Mouse (Mus musculus): ENCODE data around the gene Usp36. TPM values are rescaled to one million over a fixed set of nuclear protein-coding genes. Genes with fewer than 3 reads are reported as not detected.
A peak's percentile ranks its signal among the peaks of the same experiment; 100 is the strongest.

Gene Usp36
- polyA plus RNA-seq, 1 experiment from 2014 or later: 13.6 TPM

DNA sequence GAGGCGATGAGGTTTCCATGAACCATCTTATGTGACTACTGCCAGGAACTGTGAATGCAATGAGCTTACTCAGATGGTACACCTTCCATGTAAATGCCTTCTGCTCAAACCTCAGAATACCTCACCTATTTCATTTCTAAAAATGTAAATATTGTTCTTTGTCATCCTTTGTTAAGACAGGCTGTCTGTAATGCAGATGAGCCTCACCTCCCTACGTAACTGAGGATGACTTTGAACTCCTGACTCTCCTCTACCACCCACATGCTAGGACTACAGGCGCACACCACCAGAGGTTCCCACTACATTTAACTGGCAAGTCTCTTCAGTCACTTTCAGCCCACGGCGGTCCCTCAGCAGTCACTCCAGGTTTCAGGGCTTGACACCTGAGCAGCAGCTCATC, 67.1 kb downstream of the Usp36 start:
- Histone ChIP-seq H3K4me1 (replicated peaks; ENCODE audit: control insufficient read depth, insufficient read depth, low read length) (no peaks in the 10 kb centered on the region), H3K4me3 (replicated peaks; ENCODE audit: low read length) (no peak overlapping the region), H3K9me3 (ENCODE audit: control insufficient read depth, low read length) (no peaks in the 10 kb centered on the region), H3K27me3 (ENCODE audit: control insufficient read depth, insufficient read depth, low read length) (no peaks in the 10 kb centered on the region), H3K27ac (no peak overlapping the region), H3K36me3 (replicated peaks; ENCODE audit: control insufficient read depth, insufficient read depth) (no peaks in the 10 kb centered on the region), H3K9ac (no peak overlapping the region), H3K4me2 (replicated peaks) (no peak overlapping the region)
- 84% methylated on average over 5 of the region's 5 CpGs for WGBS
- DNase-seq (ENCODE audit: low spot score) (no peak), ATAC-seq (ENCODE audit: low FRiP score) (no peak)

- WGBS: 59% methylated on average over 6 of the region's 6 CpGs
These were observed 67.6 kb downstream of the Usp36 start for GRCm38 (mm10) chr11:118222351-118222885.

GRCm38 (mm10) chr11:118220561-118221262, 69.3 kb downstream of the Usp36 start:
- DNase-seq (ENCODE audit: low spot score) (peak; percentile 87), ATAC-seq (ENCODE audit: low FRiP score) (no peak)
- Histone ChIP-seq H3K9me3 (ENCODE audit: control insufficient read depth, low read length) (no peaks in the 10 kb centered on the region), H3K4me3 (replicated peaks; ENCODE audit: low read length) (no peak overlapping the region), H3K4me2 (replicated peaks) (no peak overlapping the region), H3K4me1 (replicated peaks; ENCODE audit: control insufficient read depth, insufficient read depth, low read length) (no peaks in the 10 kb centered on the region), H3K27ac (no peak overlapping the region), H3K36me3 (replicated peaks; ENCODE audit: control insufficient read depth, insufficient read depth) (no peaks in the 10 kb centered on the region), H3K9ac (no peak overlapping the region), H3K27me3 (ENCODE audit: control insufficient read depth, insufficient read depth, low read length) (no peaks in the 10 kb centered on the region)
- WGBS: 21% methylated on average over 7 of the region's 7 CpGs

More at GRCm38 (mm10) chr11:118222351-118222885, 67.6 kb downstream of the Usp36 start:
- DNase-seq (ENCODE audit: low spot score) (no peak), ATAC-seq (ENCODE audit: low FRiP score) (no peak)
- Histone ChIP-seq H3K36me3 (replicated peaks; ENCODE audit: control insufficient read depth, insufficient read depth) (no peaks in the 10 kb centered on the region), H3K9me3 (ENCODE audit: control insufficient read depth, low read length) (no peaks in the 10 kb centered on the region), H3K4me1 (replicated peaks; ENCODE audit: control insufficient read depth, insufficient read depth, low read length) (no peaks in the 10 kb centered on the region), H3K27ac (no peak overlapping the region), H3K4me3 (replicated peaks; ENCODE audit: low read length) (no peak overlapping the region), H3K9ac (no peak overlapping the region), H3K4me2 (replicated peaks) (no peak overlapping the region), H3K27me3 (ENCODE audit: control insufficient read depth, insufficient read depth, low read length) (no peaks in the 10 kb centered on the region)

- 82% methylated on average over 4 of the region's 4 CpGs for WGBS
These were observed 71.0 kb downstream of the Usp36 start for GRCm38 (mm10) chr11:118219066-118219465.

DNA sequence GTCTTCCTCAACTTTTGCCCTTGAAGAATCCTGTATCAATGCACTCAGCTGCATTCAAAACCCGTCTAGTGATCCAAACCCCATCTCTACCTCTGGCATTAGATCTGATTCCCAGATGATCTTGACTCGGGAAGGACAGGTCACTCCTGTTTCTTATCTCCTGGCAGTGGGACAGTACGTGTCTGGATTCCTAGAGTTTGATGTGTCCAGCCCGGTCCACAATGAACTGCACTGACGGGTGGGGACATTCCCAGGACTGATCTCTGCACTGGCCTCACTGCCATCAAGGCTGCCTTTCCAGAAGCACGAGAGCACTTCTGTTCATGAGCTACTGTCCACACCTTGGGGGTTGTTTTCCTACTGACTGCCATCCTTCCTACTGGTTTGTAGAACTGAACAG, 73.6 kb downstream of the Usp36 start:
- Histone ChIP-seq H3K27ac (no peak overlapping the region), H3K36me3 (replicated peaks; ENCODE audit: control insufficient read depth, insufficient read depth) (no peaks in the 10 kb centered on the region), H3K9ac (no peak overlapping the region), H3K27me3 (ENCODE audit: control insufficient read depth, insufficient read depth, low read length) (no peaks in the 10 kb centered on the region), H3K4me1 (replicated peaks; ENCODE audit: control insufficient read depth, insufficient read depth, low read length) (peaks cover 18% of the 10 kb centered on the region), H3K4me2 (replicated peaks) (no peak overlapping the region), H3K4me3 (replicated peaks; ENCODE audit: low read length) (no peak overlapping the region), H3K9me3 (ENCODE audit: control insufficient read depth, low read length) (no peaks in the 10 kb centered on the region)
- ATAC-seq (ENCODE audit: low FRiP score) (no peak), DNase-seq (ENCODE audit: low spot score) (no peak)
- WGBS: 88% methylated on average over 6 of the region's 6 CpGs

More at GRCm38 (mm10) chr11:118219066-118219465, 71.0 kb downstream of the Usp36 start:
- H3K9me3 ChIP-seq (ENCODE audit: control insufficient read depth, low read length): no peaks in the 10 kb centered on the region
- H3K27ac ChIP-seq: no peak overlapping the region
- no peaks in the 10 kb centered on the region for H3K36me3 ChIP-seq (replicated peaks; ENCODE audit: control insufficient read depth, insufficient read depth)
- H3K9ac ChIP-seq: no peak overlapping the region
- H3K27me3 ChIP-seq (ENCODE audit: control insufficient read depth, insufficient read depth, low read length): no peaks in the 10 kb centered on the region
- DNase-seq (ENCODE audit: low spot score): no peak
- H3K4me2 ChIP-seq (replicated peaks): no peak overlapping the region
- no peak for ATAC-seq (ENCODE audit: low FRiP score)
- no peaks in the 10 kb centered on the region for H3K4me1 ChIP-seq (replicated peaks; ENCODE audit: control insufficient read depth, insufficient read depth, low read length)
- H3K4me3 ChIP-seq (replicated peaks; ENCODE audit: low read length): no peak overlapping the region

GRCm38 (mm10) chr11:118215928-118216458, 74.1 kb downstream of the Usp36 start:
- ATAC-seq (ENCODE audit: low FRiP score) (no peak), DNase-seq (ENCODE audit: low spot score) (no peak)
- WGBS: 70% methylated on average over 5 of the region's 5 CpGs
- Histone ChIP-seq H3K27me3 (ENCODE audit: control insufficient read depth, insufficient read depth, low read length) (no peaks in the 10 kb centered on the region), H3K36me3 (replicated peaks; ENCODE audit: control insufficient read depth, insufficient read depth) (no peaks in the 10 kb centered on the region), H3K9ac (no peak overlapping the region), H3K4me3 (replicated peaks; ENCODE audit: low read length) (no peak overlapping the region), H3K4me2 (replicated peaks) (no peak overlapping the region), H3K4me1 (replicated peaks; ENCODE audit: control insufficient read depth, insufficient read depth, low read length) (peaks cover 23% of the 10 kb centered on the region), H3K27ac (no peak overlapping the region), H3K9me3 (ENCODE audit: control insufficient read depth, low read length) (no peaks in the 10 kb centered on the region)

GRCm38 (mm10) chr11:118212636-118213112, 77.4 kb downstream of the Usp36 start:
- H3K9me3 ChIP-seq (ENCODE audit: control insufficient read depth, low read length): no peaks in the 10 kb centered on the region
- DNase-seq (ENCODE audit: low spot score) (no peak), ATAC-seq (ENCODE audit: low FRiP score) (no peak)
- H3K4me1 ChIP-seq (replicated peaks; ENCODE audit: control insufficient read depth, insufficient read depth, low read length): peaks cover 51% of the 10 kb centered on the region
- H3K9ac ChIP-seq: no peak overlapping the region
- no peak overlapping the region for H3K4me3 ChIP-seq (replicated peaks; ENCODE audit: low read length)
- no peaks in the 10 kb centered on the region for H3K27me3 ChIP-seq (ENCODE audit: control insufficient read depth, insufficient read depth, low read length)
- no peak overlapping the region for H3K4me2 ChIP-seq (replicated peaks)
- H3K36me3 ChIP-seq (replicated peaks; ENCODE audit: control insufficient read depth, insufficient read depth): no peaks in the 10 kb centered on the region
- WGBS: 58% methylated on average over 7 of the region's 7 CpGs
- no peak overlapping the region for H3K27ac ChIP-seq

- no peaks in the 10 kb centered on the region for H3K9me3 ChIP-seq (ENCODE audit: control insufficient read depth, low read length)
- no peak overlapping the region for H3K27ac ChIP-seq
- 42% methylated on average over 10 of the region's 10 CpGs for WGBS
- peaks cover 51% of the 10 kb centered on the region for H3K4me1 ChIP-seq (replicated peaks; ENCODE audit: control insufficient read depth, insufficient read depth, low read length)
- H3K4me2 ChIP-seq (replicated peaks): no peak overlapping the region
- DNase-seq (ENCODE audit: low spot score) (no peak), ATAC-seq (ENCODE audit: low FRiP score) (no peak)
- H3K27me3 ChIP-seq (ENCODE audit: control insufficient read depth, insufficient read depth, low read length): no peaks in the 10 kb centered on the region
- no peak overlapping the region for H3K4me3 ChIP-seq (replicated peaks; ENCODE audit: low read length)
- no peak overlapping the region for H3K9ac ChIP-seq
- no peaks in the 10 kb centered on the region for H3K36me3 ChIP-seq (replicated peaks; ENCODE audit: control insufficient read depth, insufficient read depth)
These were observed 78.1 kb downstream of the Usp36 start for GRCm38 (mm10) chr11:118211749-118212635.

- no peak overlapping the region for H3K4me3 ChIP-seq (replicated peaks; ENCODE audit: low read length)
- no peak overlapping the region for H3K4me2 ChIP-seq (replicated peaks)
- no peak overlapping the region for H3K27ac ChIP-seq
- WGBS: 85% methylated on average over 5 of the region's 5 CpGs
- H3K36me3 ChIP-seq (replicated peaks; ENCODE audit: control insufficient read depth, insufficient read depth): no peaks in the 10 kb centered on the region
- DNase-seq (ENCODE audit: low spot score) (no peak), ATAC-seq (ENCODE audit: low FRiP score) (no peak)
- H3K9ac ChIP-seq: no peak overlapping the region
- no peaks in the 10 kb centered on the region for H3K27me3 ChIP-seq (ENCODE audit: control insufficient read depth, insufficient read depth, low read length)
- H3K9me3 ChIP-seq (ENCODE audit: control insufficient read depth, low read length): no peaks in the 10 kb centered on the region
- H3K4me1 ChIP-seq (replicated peaks; ENCODE audit: control insufficient read depth, insufficient read depth, low read length): peaks cover 51% of the 10 kb centered on the region
These were observed 79.1 kb downstream of the Usp36 start for GRCm38 (mm10) chr11:118210962-118211361.

Measured in hindbrain, embryonic 14.5 days (tissue).